Mouse (Mus musculus): ENCODE measurements around the gene Pde4a. TPM values are rescaled to one million over a fixed set of nuclear protein-coding genes. Genes with fewer than 3 reads are reported as not detected.
A peak's percentile ranks its signal among the peaks of the same experiment; 100 is the strongest.
"Not testable (repeated sequence)": the region's sequence is repeated elsewhere in the genome, so short reads cannot be mapped to it uniquely, and the experiment has no call there.

Gene Pde4a
- polyA plus RNA-seq, 1 experiment from 2014 or later = 11.8 TPM

DNA sequence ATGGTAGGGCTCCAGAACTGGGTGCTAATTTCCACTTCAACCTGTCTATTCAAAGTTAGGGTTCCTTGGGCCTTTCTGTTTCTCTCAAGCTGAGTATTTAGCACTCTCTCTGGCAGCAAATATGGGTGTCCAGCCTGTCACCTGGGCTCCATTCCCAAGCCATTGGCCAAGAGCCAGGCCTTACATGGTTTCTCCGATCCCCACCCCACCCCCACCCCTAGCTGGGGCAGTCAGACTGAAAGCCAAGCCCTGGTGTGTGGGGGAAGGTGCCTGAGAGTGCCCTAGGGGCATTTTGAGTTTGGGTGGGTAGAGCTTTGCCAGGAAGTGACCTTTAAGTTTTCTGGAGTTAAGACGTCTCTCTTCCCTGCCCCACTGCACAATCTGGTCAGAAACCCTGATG lies 19.2 kb downstream of the Pde4a start:
- WGBS = 24% methylated on average over 2 of the region's 2 CpGs
- Histone ChIP-seq H3K27me3 (ENCODE audit: control insufficient read depth, insufficient read depth, low read length) (no peaks in the 10 kb centered on the region), H3K4me3 (ENCODE audit: control insufficient read depth in 1 of 2, insufficient read depth in 1 of 2, low read depth in 1 of 2, low read length in 2 of 2) (peak overlapping the region; percentile 41 to 58; a peak in 3 of 4 replicates), H3K36me3 (ENCODE audit: control insufficient read depth, insufficient read depth, low read length) (no peaks in the 10 kb centered on the region), H3K4me2 (ENCODE audit: low read length) (peak overlapping the region; percentile 73), H3K4me1 (ENCODE audit: control insufficient read depth in 2 of 2, insufficient read depth in 2 of 2, low read length in 2 of 2) (peaks cover 22 to 36% of the 10 kb centered on the region in 2 experiments), H3K9ac (ENCODE audit: low read length) (peak overlapping the region; percentile 75; the same call in 1 of the 2 replicates), H3K27ac (replicated peaks in 1 of 2; ENCODE audit: control insufficient read depth in 1 of 2, insufficient read depth in 1 of 2, low read depth in 2 of 2, low read length in 2 of 2) (peak overlapping the region in 1 of 2 experiments; percentile 24; a peak in 1 of 4 replicates), H3K9me3 (ENCODE audit: control insufficient read depth, low read length) (no peaks in the 10 kb centered on the region)
- no peak for ATAC-seq (ENCODE audit: insufficient number of reproducible peaks, insufficient read depth, low FRiP score, low read depth)

DNA sequence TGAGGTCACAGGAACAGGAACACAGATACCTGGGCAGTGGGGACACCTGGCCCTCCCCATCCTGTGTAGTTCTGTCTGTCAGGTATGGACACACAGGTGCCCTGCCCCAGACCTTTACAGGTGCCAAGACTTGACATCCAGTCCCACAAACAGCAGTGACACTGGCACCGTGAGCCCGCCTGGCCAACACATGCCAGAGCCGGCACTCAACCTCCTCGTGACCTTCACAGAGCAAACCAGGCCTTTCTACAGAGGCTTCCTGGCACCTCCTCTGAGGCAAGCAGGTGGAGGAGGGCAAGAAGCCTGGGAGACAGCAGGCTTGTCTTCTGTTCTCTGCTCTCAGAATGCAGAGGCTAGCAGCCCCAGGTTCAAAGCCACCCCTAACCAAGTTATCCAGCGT lies 19.9 kb downstream of the Pde4a start:
- peak overlapping the region in 1 of 2 experiments; percentile 24; a peak in 2 of 4 replicates for H3K27ac ChIP-seq (replicated peaks in 1 of 2; ENCODE audit: control insufficient read depth in 1 of 2, insufficient read depth in 1 of 2, low read depth in 2 of 2, low read length in 2 of 2)
- H3K36me3 ChIP-seq (ENCODE audit: control insufficient read depth, insufficient read depth, low read length) = no peaks in the 10 kb centered on the region
- no peaks in the 10 kb centered on the region for H3K9me3 ChIP-seq (ENCODE audit: control insufficient read depth, low read length)
- no peak overlapping the region for H3K4me3 ChIP-seq (ENCODE audit: control insufficient read depth in 1 of 2, insufficient read depth in 1 of 2, low read depth in 1 of 2, low read length in 2 of 2)
- no peaks in the 10 kb centered on the region for H3K27me3 ChIP-seq (ENCODE audit: control insufficient read depth, insufficient read depth, low read length)
- H3K9ac ChIP-seq (ENCODE audit: low read length) = no peak overlapping the region
- no peak for ATAC-seq (ENCODE audit: insufficient number of reproducible peaks, insufficient read depth, low FRiP score, low read depth)
- H3K4me1 ChIP-seq (ENCODE audit: control insufficient read depth in 2 of 2, insufficient read depth in 2 of 2, low read length in 2 of 2) = peaks cover 22 to 34% of the 10 kb centered on the region in 2 experiments
- no peak overlapping the region for H3K4me2 ChIP-seq (ENCODE audit: low read length)
- 56% methylated on average over 5 of the region's 5 CpGs for WGBS

DNA sequence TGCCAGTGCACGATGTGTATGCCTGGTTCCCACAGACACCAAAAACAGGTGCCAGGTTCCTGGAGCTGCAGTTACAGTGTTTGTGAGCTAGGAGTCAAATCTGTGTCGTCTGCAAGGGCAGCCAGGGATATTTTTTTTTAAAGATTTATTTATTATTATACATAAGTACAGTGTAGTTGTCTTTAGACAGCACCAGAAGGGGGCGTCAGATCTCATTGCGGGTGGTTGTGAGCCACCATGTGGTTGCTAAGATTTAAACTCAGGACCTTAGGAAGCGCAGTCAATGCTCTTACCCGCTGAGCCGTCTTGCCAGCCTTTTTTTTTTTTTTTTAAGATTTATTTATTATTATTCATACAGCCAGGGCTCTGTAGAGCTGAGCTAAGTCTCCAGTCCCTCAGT lies 24.4 kb downstream of the Pde4a start:
- 50% methylated on average over 7 of the region's 7 CpGs for WGBS
- ATAC-seq (ENCODE audit: insufficient number of reproducible peaks, insufficient read depth, low FRiP score, low read depth) = no peak
- no peak overlapping the region for H3K4me3 ChIP-seq (ENCODE audit: control insufficient read depth in 1 of 2, insufficient read depth in 1 of 2, low read depth in 1 of 2, low read length in 2 of 2)

DNA sequence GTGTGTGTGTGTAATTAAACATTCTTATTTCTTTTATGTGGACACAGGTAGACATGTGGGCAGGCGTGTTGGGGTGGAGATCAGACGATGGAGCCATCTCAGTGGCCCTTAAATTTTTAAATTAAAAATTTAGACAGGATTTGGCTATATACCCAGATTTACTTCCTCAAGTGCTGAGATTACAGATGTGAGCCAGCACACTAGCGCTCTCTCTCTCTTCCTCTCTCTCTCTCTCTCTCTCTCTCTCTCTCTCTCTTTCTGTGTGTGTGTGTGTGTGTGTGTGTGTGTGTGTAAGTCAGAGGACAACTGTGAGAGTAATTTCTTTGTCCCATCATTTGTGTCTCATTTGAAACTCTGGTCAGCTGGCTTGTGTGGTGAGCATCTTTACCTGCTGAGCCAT lies 25.2 kb downstream of the Pde4a start:
- no peak for ATAC-seq (ENCODE audit: insufficient number of reproducible peaks, insufficient read depth, low FRiP score, low read depth)
- H3K27me3 ChIP-seq (ENCODE audit: control insufficient read depth, insufficient read depth, low read length) = no peaks in the 10 kb centered on the region
- H3K27ac ChIP-seq (replicated peaks in 1 of 2; ENCODE audit: control insufficient read depth in 1 of 2, insufficient read depth in 1 of 2, low read depth in 2 of 2, low read length in 2 of 2) = 0 out of 4 replicates have a peak overlapping the region, but pooled peaks of 1 of the 2 experiments have one; percentile 17
- H3K4me3 ChIP-seq (ENCODE audit: control insufficient read depth in 1 of 2, insufficient read depth in 1 of 2, low read depth in 1 of 2, low read length in 2 of 2) = no peak overlapping the region
- H3K4me2 ChIP-seq (ENCODE audit: low read length) = no peak overlapping the region
- WGBS = 85% methylated on average over 3 of the region's 3 CpGs
- no peaks in the 10 kb centered on the region for H3K9me3 ChIP-seq (ENCODE audit: control insufficient read depth, low read length)
- H3K4me1 ChIP-seq (ENCODE audit: control insufficient read depth in 2 of 2, insufficient read depth in 2 of 2, low read length in 2 of 2) = peaks cover 8 to 12% of the 10 kb centered on the region in 2 experiments
- peaks cover 23% of the 10 kb centered on the region for H3K36me3 ChIP-seq (ENCODE audit: control insufficient read depth, insufficient read depth, low read length)
- no peak overlapping the region for H3K9ac ChIP-seq (ENCODE audit: low read length)

More for the DNA sequence above, 24.4 kb downstream of the Pde4a start:
- H3K4me2 ChIP-seq (ENCODE audit: low read length) = no peak overlapping the region
- H3K36me3 ChIP-seq (ENCODE audit: control insufficient read depth, insufficient read depth, low read length) = peaks cover 23% of the 10 kb centered on the region
- 0 out of 4 replicates have a peak overlapping the region, but pooled peaks of 1 of the 2 experiments have one; percentile 17 for H3K27ac ChIP-seq (replicated peaks in 1 of 2; ENCODE audit: control insufficient read depth in 1 of 2, insufficient read depth in 1 of 2, low read depth in 2 of 2, low read length in 2 of 2)
- peaks cover 13 to 19% of the 10 kb centered on the region in 2 experiments for H3K4me1 ChIP-seq (ENCODE audit: control insufficient read depth in 2 of 2, insufficient read depth in 2 of 2, low read length in 2 of 2)
- H3K9ac ChIP-seq (ENCODE audit: low read length) = no peak overlapping the region
- no peaks in the 10 kb centered on the region for H3K9me3 ChIP-seq (ENCODE audit: control insufficient read depth, low read length)
- no peaks in the 10 kb centered on the region for H3K27me3 ChIP-seq (ENCODE audit: control insufficient read depth, insufficient read depth, low read length)

DNA sequence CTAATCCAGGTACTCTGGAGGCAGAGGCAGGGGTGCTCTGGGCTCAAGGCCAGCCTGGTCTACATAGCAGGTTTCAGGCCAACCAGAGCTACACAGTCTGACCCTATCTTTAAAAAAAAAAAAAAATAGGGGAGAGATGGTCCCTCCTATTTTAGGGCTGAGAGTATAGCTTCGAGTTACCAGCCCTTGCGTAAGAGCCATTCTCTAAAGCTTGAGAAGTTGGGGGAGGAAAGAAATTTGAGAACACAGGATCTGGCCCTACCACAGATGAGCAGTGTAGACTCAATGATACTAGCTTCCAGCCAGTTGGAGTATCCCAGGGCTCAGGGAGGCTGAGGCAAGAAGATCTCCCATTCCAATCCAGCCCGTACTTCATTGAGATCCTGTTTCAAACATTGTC lies 28.3 kb downstream of the Pde4a start:
- 89% methylated on average over 3 of the region's 3 CpGs for WGBS
- H3K9me3 ChIP-seq (ENCODE audit: control insufficient read depth, low read length) = no peaks in the 10 kb centered on the region
- no peaks in the 10 kb centered on the region for H3K27me3 ChIP-seq (ENCODE audit: control insufficient read depth, insufficient read depth, low read length)
- no peak overlapping the region for H3K4me2 ChIP-seq (ENCODE audit: low read length)
- H3K27ac ChIP-seq (replicated peaks in 1 of 2; ENCODE audit: control insufficient read depth in 1 of 2, insufficient read depth in 1 of 2, low read depth in 2 of 2, low read length in 2 of 2) = no peak overlapping the region
- no peak overlapping the region for H3K9ac ChIP-seq (ENCODE audit: low read length)
- peaks cover 0 to 4% of the 10 kb centered on the region in 2 experiments; a peak in 3 of 4 replicates for H3K4me1 ChIP-seq (ENCODE audit: control insufficient read depth in 2 of 2, insufficient read depth in 2 of 2, low read length in 2 of 2)
- no peak for ATAC-seq (ENCODE audit: insufficient number of reproducible peaks, insufficient read depth, low FRiP score, low read depth)
- H3K4me3 ChIP-seq (ENCODE audit: control insufficient read depth in 1 of 2, insufficient read depth in 1 of 2, low read depth in 1 of 2, low read length in 2 of 2) = no peak overlapping the region
- peaks cover 24% of the 10 kb centered on the region for H3K36me3 ChIP-seq (ENCODE audit: control insufficient read depth, insufficient read depth, low read length)

DNA sequence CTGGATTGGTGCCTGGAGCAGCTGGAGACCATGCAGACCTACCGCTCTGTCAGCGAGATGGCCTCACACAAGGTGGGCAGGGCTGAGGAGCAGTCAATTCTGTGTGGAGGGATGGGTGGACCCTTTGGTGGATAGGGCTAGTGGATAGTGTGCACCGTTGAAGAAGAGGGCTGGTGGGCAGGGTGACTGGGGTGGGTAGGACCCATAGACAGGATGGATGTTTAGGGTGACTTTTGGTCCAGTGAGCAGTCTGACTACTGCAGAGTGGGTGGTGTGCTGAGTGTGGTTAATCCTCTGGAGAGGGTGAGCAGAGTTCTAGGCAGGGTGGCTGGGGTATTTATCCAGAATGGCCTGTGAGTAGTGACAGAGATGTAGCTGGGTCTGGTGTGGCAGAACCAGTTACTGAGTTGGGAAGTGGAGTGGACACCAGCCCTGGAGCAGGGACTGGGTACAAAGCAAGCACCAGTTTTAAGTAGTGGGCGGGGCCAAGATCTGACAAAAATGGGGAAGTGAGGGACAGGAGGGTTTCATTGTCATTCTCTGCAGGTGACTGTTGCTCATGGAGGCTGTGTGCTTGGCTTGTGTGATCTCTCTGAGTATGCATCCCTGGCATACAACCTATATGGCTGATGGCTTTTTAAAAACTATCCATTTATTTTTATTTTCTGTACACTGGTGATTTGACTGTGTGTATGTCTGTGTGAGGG lies 29.4 kb downstream of the Pde4a start:
- 93% methylated on average over 4 of the region's 4 CpGs for WGBS
- no peaks in the 10 kb centered on the region for H3K9me3 ChIP-seq (ENCODE audit: control insufficient read depth, low read length)
- no peak for ATAC-seq (ENCODE audit: insufficient number of reproducible peaks, insufficient read depth, low FRiP score, low read depth)
- no peak overlapping the region for H3K4me3 ChIP-seq (ENCODE audit: control insufficient read depth in 1 of 2, insufficient read depth in 1 of 2, low read depth in 1 of 2, low read length in 2 of 2)
- H3K27ac ChIP-seq (replicated peaks in 1 of 2; ENCODE audit: control insufficient read depth in 1 of 2, insufficient read depth in 1 of 2, low read depth in 2 of 2, low read length in 2 of 2) = no peak overlapping the region
- no peaks in the 10 kb centered on the region for H3K27me3 ChIP-seq (ENCODE audit: control insufficient read depth, insufficient read depth, low read length)
- no peak overlapping the region for H3K4me2 ChIP-seq (ENCODE audit: low read length)
- H3K9ac ChIP-seq (ENCODE audit: low read length) = no peak overlapping the region
- H3K36me3 ChIP-seq (ENCODE audit: control insufficient read depth, insufficient read depth, low read length) = peaks cover 31% of the 10 kb centered on the region
- H3K4me1 ChIP-seq (ENCODE audit: control insufficient read depth in 2 of 2, insufficient read depth in 2 of 2, low read length in 2 of 2) = peaks cover 0 to 4% of the 10 kb centered on the region in 2 experiments; a peak in 3 of 4 replicates

DNA sequence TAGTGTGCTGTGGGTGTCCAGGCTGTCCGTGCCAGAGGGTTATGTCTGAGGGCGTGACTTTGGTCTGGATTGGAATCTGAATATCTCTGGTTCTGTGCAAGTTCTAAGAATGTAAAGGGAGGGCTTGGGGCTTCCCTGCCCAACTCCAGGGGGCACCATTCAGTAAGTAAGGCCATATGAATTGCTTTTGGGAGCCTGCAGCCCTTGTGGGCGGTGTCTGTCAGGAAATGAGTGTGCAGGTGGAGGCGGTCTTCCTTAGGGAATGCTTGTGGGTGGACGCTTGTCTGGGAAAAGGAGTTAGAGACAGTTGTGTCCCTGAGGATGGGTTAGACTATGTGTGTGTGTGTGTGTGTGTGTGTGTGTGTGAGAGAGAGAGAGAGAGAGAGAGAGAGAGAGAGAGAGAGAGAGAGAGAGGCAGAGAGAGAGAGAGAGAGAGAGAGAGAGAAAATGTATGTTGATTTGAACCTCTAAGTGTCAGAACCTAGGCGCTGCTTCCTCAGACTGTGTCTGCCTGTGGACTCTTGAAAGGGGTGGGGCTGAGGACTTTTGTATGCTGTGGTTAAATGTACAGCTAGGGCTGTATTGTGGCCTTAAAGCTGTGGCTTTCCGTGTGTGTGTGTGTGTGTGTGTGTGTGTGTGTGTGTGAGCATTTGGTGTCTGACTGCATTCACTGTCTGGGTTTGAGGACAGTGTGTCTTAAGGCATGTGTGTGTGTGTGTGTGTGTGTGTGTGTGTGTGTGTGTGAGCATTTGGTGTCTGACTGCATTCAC lies 30.4 kb downstream of the Pde4a start:
- ATAC-seq (ENCODE audit: insufficient number of reproducible peaks, insufficient read depth, low FRiP score, low read depth); H3K9me3 ChIP-seq (ENCODE audit: control insufficient read depth, low read length): not testable (repeated sequence)

More for the DNA sequence above, 30.4 kb downstream of the Pde4a start:
- not testable (repeated sequence) for H3K9ac ChIP-seq (ENCODE audit: low read length); H3K27ac ChIP-seq (replicated peaks in 1 of 2; ENCODE audit: control insufficient read depth in 1 of 2, insufficient read depth in 1 of 2, low read depth in 2 of 2, low read length in 2 of 2); H3K4me1 ChIP-seq (ENCODE audit: control insufficient read depth in 2 of 2, insufficient read depth in 2 of 2, low read length in 2 of 2); H3K27me3 ChIP-seq (ENCODE audit: control insufficient read depth, insufficient read depth, low read length); H3K4me2 ChIP-seq (ENCODE audit: low read length); H3K4me3 ChIP-seq (ENCODE audit: control insufficient read depth in 1 of 2, insufficient read depth in 1 of 2, low read depth in 1 of 2, low read length in 2 of 2)
- 68% methylated on average over 7 of the region's 7 CpGs for WGBS
- H3K36me3 ChIP-seq (ENCODE audit: control insufficient read depth, insufficient read depth, low read length) = peaks cover 39% of the 10 kb centered on the region

Data from heart, embryonic 14.5 days (tissue).